Mouse (Mus musculus): ENCODE results near the gene Gcnt4. TPM values are rescaled to one million over a fixed set of nuclear protein-coding genes. Genes with fewer than 3 reads are reported as not detected.

Gcnt4 gene
- polyA plus RNA-seq, 1 experiment from 2014 or later: 0.45 TPM

- Histone ChIP-seq H3K9ac (ENCODE audit: low read length) (no peak overlapping the region), H3K4me2 (ENCODE audit: low read length) (no peak overlapping the region), H3K4me3 (ENCODE audit: low read depth, low read length) (no peak overlapping the region), H3K27me3 (replicated peaks; ENCODE audit: control insufficient read depth, insufficient read depth, low read length) (no peaks in the 10 kb centered on the region), H3K36me3 (ENCODE audit: control insufficient read depth, insufficient read depth, low read length) (no peaks in the 10 kb centered on the region), H3K4me1 (replicated peaks; ENCODE audit: control insufficient read depth, insufficient read depth, low read length) (no peaks in the 10 kb centered on the region), H3K9me3 (ENCODE audit: control insufficient read depth, low read length) (0 out of 2 replicates have a peak, but pooled peaks cover 2% of the 10 kb centered on the region), H3K27ac (ENCODE audit: low read depth) (no peak overlapping the region)
- ATAC-seq (replicated peaks; ENCODE audit: low FRiP score, low TSS enrichment, low read depth) (no peak), DNase-seq (ENCODE audit: low spot score) (no peak)
- WGBS: 71% methylated on average over 5 of the region's 5 CpGs
Observed at GRCm38 (mm10) chr13:96962801-96963200, 38.3 kb downstream of the Gcnt4 start.

- 81% methylated on average over 7 of the region's 7 CpGs for WGBS
- DNase-seq (ENCODE audit: low spot score): no peak
Observed at GRCm38 (mm10) chr13:96964981-96965380, 40.5 kb downstream of the Gcnt4 start.

GRCm38 (mm10) chr13:96966210-96967089, 42.0 kb downstream of the Gcnt4 start:
- Histone ChIP-seq H3K27ac (ENCODE audit: low read depth) (no peak overlapping the region), H3K4me1 (replicated peaks; ENCODE audit: control insufficient read depth, insufficient read depth, low read length) (no peaks in the 10 kb centered on the region), H3K27me3 (replicated peaks; ENCODE audit: control insufficient read depth, insufficient read depth, low read length) (no peaks in the 10 kb centered on the region), H3K9me3 (ENCODE audit: control insufficient read depth, low read length) (0 out of 2 replicates have a peak, but pooled peaks cover 2% of the 10 kb centered on the region), H3K36me3 (ENCODE audit: control insufficient read depth, insufficient read depth, low read length) (no peaks in the 10 kb centered on the region), H3K9ac (ENCODE audit: low read length) (no peak overlapping the region), H3K4me3 (ENCODE audit: low read depth, low read length) (no peak overlapping the region), H3K4me2 (ENCODE audit: low read length) (no peak overlapping the region)
- ATAC-seq (replicated peaks; ENCODE audit: low FRiP score, low TSS enrichment, low read depth): no peak
- WGBS: 74% methylated on average over 15 of the region's 15 CpGs
- DNase-seq (ENCODE audit: low spot score): no peak

More at GRCm38 (mm10) chr13:96964981-96965380, 40.5 kb downstream of the Gcnt4 start:
- H3K27me3 ChIP-seq (replicated peaks; ENCODE audit: control insufficient read depth, insufficient read depth, low read length): no peaks in the 10 kb centered on the region
- H3K4me2 ChIP-seq (ENCODE audit: low read length): no peak overlapping the region
- no peak overlapping the region for H3K27ac ChIP-seq (ENCODE audit: low read depth)
- H3K9ac ChIP-seq (ENCODE audit: low read length): no peak overlapping the region
- H3K36me3 ChIP-seq (ENCODE audit: control insufficient read depth, insufficient read depth, low read length): no peaks in the 10 kb centered on the region
- no peak for ATAC-seq (replicated peaks; ENCODE audit: low FRiP score, low TSS enrichment, low read depth)
- H3K4me3 ChIP-seq (ENCODE audit: low read depth, low read length): no peak overlapping the region
- no peaks in the 10 kb centered on the region for H3K4me1 ChIP-seq (replicated peaks; ENCODE audit: control insufficient read depth, insufficient read depth, low read length)
- H3K9me3 ChIP-seq (ENCODE audit: control insufficient read depth, low read length): 0 out of 2 replicates have a peak, but pooled peaks cover 2% of the 10 kb centered on the region

- H3K27ac ChIP-seq (ENCODE audit: low read depth): no peak overlapping the region; the same call in 1 of the 2 replicates
- H3K9ac ChIP-seq (ENCODE audit: low read length): no peak overlapping the region
- DNase-seq (ENCODE audit: low spot score) (no peak), ATAC-seq (replicated peaks; ENCODE audit: low FRiP score, low TSS enrichment, low read depth) (no peak)
- no peak overlapping the region for H3K4me3 ChIP-seq (ENCODE audit: low read depth, low read length)
- H3K4me1 ChIP-seq (replicated peaks; ENCODE audit: control insufficient read depth, insufficient read depth, low read length): no peaks in the 10 kb centered on the region
- no peaks in the 10 kb centered on the region for H3K36me3 ChIP-seq (ENCODE audit: control insufficient read depth, insufficient read depth, low read length)
- WGBS: 65% methylated on average over 5 of the region's 5 CpGs
- H3K9me3 ChIP-seq (ENCODE audit: control insufficient read depth, low read length): 0 out of 2 replicates have a peak, but pooled peaks cover 2% of the 10 kb centered on the region
- H3K27me3 ChIP-seq (replicated peaks; ENCODE audit: control insufficient read depth, insufficient read depth, low read length): no peaks in the 10 kb centered on the region
- no peak overlapping the region for H3K4me2 ChIP-seq (ENCODE audit: low read length)
Observed at GRCm38 (mm10) chr13:96967091-96967490, 42.6 kb downstream of the Gcnt4 start.

GRCm38 (mm10) chr13:96967822-96968221, 43.3 kb downstream of the Gcnt4 start:
- DNase-seq (ENCODE audit: low spot score): no peak

GRCm38 (mm10) chr13:96971076-96971475, 46.6 kb downstream of the Gcnt4 start:
- H3K4me2 ChIP-seq (ENCODE audit: low read length): no peak overlapping the region
- H3K4me3 ChIP-seq (ENCODE audit: low read depth, low read length): no peak overlapping the region
- no peak overlapping the region for H3K9ac ChIP-seq (ENCODE audit: low read length)
- DNase-seq (ENCODE audit: low spot score) (no peak), ATAC-seq (replicated peaks; ENCODE audit: low FRiP score, low TSS enrichment, low read depth) (no peak)
- H3K27ac ChIP-seq (ENCODE audit: low read depth): no peak overlapping the region
- 0 out of 2 replicates have a peak, but pooled peaks cover 2% of the 10 kb centered on the region for H3K9me3 ChIP-seq (ENCODE audit: control insufficient read depth, low read length)
- H3K36me3 ChIP-seq (ENCODE audit: control insufficient read depth, insufficient read depth, low read length): no peaks in the 10 kb centered on the region
- no peaks in the 10 kb centered on the region for H3K27me3 ChIP-seq (replicated peaks; ENCODE audit: control insufficient read depth, insufficient read depth, low read length)
- H3K4me1 ChIP-seq (replicated peaks; ENCODE audit: control insufficient read depth, insufficient read depth, low read length): no peaks in the 10 kb centered on the region
- 79% methylated on average over 4 of the region's 4 CpGs for WGBS

More at GRCm38 (mm10) chr13:96967822-96968221, 43.3 kb downstream of the Gcnt4 start:
- Histone ChIP-seq H3K9me3 (ENCODE audit: control insufficient read depth, low read length) (0 out of 2 replicates have a peak, but pooled peaks cover 2% of the 10 kb centered on the region), H3K4me2 (ENCODE audit: low read length) (no peak overlapping the region), H3K9ac (ENCODE audit: low read length) (no peak overlapping the region), H3K27ac (ENCODE audit: low read depth) (no peak overlapping the region), H3K36me3 (ENCODE audit: control insufficient read depth, insufficient read depth, low read length) (no peaks in the 10 kb centered on the region), H3K4me1 (replicated peaks; ENCODE audit: control insufficient read depth, insufficient read depth, low read length) (no peaks in the 10 kb centered on the region), H3K27me3 (replicated peaks; ENCODE audit: control insufficient read depth, insufficient read depth, low read length) (no peaks in the 10 kb centered on the region), H3K4me3 (ENCODE audit: low read depth, low read length) (no peak overlapping the region)
- no peak for ATAC-seq (replicated peaks; ENCODE audit: low FRiP score, low TSS enrichment, low read depth)
- 62% methylated on average over 2 of the region's 2 CpGs for WGBS

GRCm38 (mm10) chr13:96971861-96972282, 47.4 kb downstream of the Gcnt4 start:
- no peak for DNase-seq (ENCODE audit: low spot score)
- WGBS: 48% methylated on average over 9 of the region's 9 CpGs
- no peaks in the 10 kb centered on the region for H3K9me3 ChIP-seq (ENCODE audit: control insufficient read depth, low read length)
- H3K27ac ChIP-seq (ENCODE audit: low read depth): no peak overlapping the region
- H3K9ac ChIP-seq (ENCODE audit: low read length): no peak overlapping the region
- ATAC-seq (replicated peaks; ENCODE audit: low FRiP score, low TSS enrichment, low read depth): no peak
- H3K4me2 ChIP-seq (ENCODE audit: low read length): no peak overlapping the region
- no peaks in the 10 kb centered on the region for H3K27me3 ChIP-seq (replicated peaks; ENCODE audit: control insufficient read depth, insufficient read depth, low read length)
- H3K4me1 ChIP-seq (replicated peaks; ENCODE audit: control insufficient read depth, insufficient read depth, low read length): no peaks in the 10 kb centered on the region
- H3K36me3 ChIP-seq (ENCODE audit: control insufficient read depth, insufficient read depth, low read length): no peaks in the 10 kb centered on the region
- no peak overlapping the region for H3K4me3 ChIP-seq (ENCODE audit: low read depth, low read length)

GRCm38 (mm10) chr13:96973318-96973717, 48.8 kb downstream of the Gcnt4 start:
- Histone ChIP-seq H3K9me3 (ENCODE audit: control insufficient read depth, low read length) (no peaks in the 10 kb centered on the region), H3K9ac (ENCODE audit: low read length) (no peak overlapping the region), H3K27me3 (replicated peaks; ENCODE audit: control insufficient read depth, insufficient read depth, low read length) (no peaks in the 10 kb centered on the region), H3K36me3 (ENCODE audit: control insufficient read depth, insufficient read depth, low read length) (no peaks in the 10 kb centered on the region), H3K27ac (ENCODE audit: low read depth) (no peak overlapping the region), H3K4me3 (ENCODE audit: low read depth, low read length) (no peak overlapping the region), H3K4me1 (replicated peaks; ENCODE audit: control insufficient read depth, insufficient read depth, low read length) (no peaks in the 10 kb centered on the region), H3K4me2 (ENCODE audit: low read length) (no peak overlapping the region)
- DNase-seq (ENCODE audit: low spot score) (no peak), ATAC-seq (replicated peaks; ENCODE audit: low FRiP score, low TSS enrichment, low read depth) (no peak)
- WGBS: 92% methylated on average over 4 of the region's 4 CpGs

Data from intestine, embryonic 14.5 days (tissue).